Mouse (Mus musculus): Measurements from ENCODE around the gene Bub1b.

The Bub1b gene

DNA sequence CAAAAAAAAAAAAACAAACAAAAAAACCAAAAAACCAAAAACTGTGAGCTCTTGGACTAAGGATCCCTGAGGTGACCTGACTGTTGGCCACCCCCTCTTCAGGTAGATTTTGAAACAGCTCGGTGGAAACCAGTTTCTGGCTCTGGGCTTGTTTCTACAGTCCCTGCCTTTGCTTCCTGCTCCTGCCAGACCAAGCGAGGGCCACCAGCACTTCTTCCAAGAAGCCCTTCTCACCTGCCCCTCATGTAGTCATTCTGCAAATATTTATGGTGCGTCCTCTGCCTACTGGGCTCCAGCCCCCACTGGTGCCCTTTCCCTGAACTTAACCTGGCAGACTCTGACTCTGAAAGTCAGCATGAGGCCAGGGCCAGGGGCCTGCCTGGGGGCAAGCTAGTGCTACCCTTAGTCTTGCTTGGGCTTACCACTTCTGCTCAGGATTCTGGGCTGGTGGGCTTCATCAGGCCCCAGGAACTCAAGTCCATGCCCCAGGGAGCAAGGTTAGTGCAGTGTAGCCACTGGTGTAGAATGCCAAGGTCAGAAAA is 67.0 kb downstream of the Bub1b start:
- DNase-seq (ENCODE audit: low spot score) = no peak

DNA sequence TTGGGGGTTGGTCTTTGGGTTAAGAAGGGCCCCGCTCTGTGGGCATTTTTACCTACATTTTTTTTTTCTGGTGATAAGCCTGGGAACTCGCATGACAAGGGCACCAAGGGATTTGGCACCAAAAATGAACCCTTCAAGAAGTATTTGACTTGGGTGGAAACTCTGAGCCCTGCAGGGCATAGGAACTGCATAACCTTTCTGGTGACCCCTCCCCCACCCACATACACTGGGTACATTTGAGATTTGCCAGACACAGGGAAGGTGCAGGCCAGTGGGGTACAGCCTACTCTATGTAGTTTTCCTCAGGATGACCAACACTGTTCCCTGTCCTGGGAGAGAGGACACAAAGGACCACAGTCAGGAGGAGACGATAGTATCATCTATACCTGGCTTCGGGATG is 67.6 kb downstream of the Bub1b start:
- no peak for DNase-seq (ENCODE audit: low spot score)

DNA sequence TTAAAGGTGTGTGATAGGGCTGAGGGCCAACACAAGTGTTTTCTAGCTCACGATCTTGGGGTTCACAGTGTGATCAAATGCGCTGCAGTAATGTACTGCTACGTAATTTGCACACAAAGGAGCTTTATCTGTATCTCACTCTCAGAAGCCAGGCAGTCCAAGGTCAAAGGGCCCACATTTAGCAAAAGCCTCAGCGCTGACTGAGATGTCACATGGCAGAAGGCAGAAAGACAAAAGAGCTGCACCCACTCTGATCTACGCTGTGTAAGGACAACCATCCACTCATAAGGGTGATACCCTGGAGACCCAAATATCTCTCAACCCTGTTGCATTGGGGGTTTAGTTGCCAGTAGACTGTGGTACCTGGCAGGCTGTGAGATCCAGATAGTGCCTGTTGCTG is 69.2 kb downstream of the Bub1b start:
- DNase-seq (ENCODE audit: low spot score) = no peak

DNA sequence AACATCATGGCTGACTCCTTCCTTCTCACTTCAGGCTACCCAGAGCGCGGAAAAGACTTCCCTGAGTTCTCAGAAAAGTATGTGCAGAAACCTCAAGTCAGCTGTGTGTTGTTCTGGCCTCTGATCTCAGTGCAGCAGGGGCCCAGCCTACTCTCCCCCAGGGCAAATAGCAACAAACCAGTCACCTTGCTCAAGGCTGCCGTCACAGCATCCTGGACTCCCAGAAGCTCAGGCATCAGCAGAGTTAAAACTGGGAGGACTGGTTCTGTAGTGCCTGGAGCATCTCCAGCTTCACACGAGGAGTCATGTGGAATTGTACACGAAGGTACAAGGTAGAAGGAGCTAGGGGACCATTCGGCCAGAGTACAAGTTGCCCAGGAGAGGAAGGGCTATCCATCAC is 71.2 kb downstream of the Bub1b start:
- no peak for DNase-seq (ENCODE audit: low spot score)

DNA sequence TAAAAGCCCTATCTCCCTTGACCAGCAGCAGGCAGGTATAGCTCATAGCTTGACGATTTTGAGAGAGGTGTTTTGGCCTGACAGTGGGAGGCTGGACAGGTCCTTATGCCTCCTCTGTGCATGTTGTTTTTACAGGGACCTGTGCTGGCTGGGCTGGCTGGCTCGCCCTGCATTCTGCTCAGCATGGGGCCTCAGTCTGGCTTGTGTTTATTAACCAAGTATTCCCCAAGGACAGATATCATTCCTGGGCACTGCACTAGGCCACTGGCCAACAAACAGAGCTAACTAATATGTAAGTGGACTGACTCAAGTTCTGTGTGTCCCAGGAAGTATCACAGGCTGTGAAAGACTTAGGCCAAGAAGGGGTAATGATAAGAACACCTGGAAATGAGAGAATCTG is 71.8 kb downstream of the Bub1b start:
- DNase-seq (ENCODE audit: low spot score) = no peak

DNA sequence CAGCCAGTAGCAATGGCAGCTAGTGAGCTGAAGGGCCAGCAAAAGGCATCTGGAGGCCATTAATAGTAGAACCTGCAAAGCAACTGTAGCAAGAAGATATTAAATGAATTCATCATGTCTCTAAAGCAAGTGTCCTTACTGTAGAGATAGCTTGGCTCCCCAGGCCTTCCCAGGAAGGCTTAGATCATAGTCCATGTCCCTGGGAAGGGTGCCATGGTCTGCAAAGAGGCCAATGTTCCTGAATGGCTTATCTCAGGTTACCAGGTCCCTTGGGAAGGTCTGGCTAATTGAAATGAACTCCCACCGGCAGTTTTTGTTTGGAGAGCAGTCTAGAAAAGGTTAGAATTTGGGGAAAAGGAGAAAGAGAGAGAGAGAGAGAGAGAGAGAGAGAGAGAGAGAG is 73.7 kb downstream of the Bub1b start:
- DNase-seq (ENCODE audit: low spot score) = no peak

DNA sequence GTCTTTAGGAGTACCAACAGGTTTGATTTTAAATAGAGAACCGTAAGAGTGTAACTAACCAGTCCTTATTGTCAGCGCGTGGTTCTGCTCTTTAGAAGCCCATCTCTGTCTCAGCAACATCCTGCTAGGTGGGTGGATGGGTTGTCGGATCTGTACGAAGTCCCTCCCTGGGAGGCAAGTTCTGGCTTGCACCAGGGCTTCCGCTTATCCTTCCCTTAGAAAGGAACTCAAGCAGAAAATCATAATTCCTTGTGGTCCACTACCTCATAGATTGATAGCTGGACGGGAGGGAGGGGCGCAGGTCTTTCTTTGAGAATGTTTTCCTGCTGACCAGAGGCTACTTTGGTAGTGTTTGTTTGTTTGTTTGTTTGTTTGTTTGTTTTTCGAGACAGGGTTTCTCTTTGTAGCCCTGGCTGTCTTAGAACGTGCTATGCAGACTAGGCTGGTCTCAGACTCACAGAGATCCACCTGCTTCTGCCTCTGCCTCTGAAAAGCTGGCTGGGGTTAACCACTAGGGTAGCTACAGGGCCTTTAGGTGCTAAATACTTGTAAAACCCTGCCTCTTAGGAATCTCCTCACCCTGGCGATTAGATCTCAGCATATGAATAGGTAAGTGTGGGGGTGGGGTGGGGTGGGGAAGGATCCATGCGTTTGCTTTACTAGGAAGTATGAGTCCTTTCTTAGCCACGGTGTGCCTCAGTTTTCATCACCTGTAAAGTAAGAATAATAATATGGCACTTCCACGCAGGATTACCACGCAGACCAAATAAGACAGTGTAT is 75.9 kb downstream of the Bub1b start:
- DNase-seq (ENCODE audit: low spot score) = no peak

DNA sequence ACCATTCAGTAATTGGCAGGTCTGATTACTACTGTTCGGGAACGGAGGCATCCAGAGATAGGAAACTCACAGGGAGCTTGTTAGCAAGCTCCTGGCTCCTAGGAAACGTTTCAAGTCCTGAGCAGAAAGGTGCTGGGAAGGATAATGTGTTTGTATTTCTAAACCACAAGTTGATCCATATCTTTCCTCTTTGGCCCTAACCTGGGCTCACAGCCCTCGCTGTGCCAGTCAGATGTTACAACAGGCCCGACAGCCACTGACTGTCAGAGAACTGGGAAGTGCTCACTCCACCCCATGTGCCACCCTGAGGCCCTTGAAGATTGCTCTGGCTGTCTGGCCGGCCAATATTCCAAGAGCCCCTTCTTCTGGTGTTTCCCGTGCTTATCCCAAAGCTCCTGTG is 76.5 kb downstream of the Bub1b start:
- no peak for DNase-seq (ENCODE audit: low spot score)

DNA sequence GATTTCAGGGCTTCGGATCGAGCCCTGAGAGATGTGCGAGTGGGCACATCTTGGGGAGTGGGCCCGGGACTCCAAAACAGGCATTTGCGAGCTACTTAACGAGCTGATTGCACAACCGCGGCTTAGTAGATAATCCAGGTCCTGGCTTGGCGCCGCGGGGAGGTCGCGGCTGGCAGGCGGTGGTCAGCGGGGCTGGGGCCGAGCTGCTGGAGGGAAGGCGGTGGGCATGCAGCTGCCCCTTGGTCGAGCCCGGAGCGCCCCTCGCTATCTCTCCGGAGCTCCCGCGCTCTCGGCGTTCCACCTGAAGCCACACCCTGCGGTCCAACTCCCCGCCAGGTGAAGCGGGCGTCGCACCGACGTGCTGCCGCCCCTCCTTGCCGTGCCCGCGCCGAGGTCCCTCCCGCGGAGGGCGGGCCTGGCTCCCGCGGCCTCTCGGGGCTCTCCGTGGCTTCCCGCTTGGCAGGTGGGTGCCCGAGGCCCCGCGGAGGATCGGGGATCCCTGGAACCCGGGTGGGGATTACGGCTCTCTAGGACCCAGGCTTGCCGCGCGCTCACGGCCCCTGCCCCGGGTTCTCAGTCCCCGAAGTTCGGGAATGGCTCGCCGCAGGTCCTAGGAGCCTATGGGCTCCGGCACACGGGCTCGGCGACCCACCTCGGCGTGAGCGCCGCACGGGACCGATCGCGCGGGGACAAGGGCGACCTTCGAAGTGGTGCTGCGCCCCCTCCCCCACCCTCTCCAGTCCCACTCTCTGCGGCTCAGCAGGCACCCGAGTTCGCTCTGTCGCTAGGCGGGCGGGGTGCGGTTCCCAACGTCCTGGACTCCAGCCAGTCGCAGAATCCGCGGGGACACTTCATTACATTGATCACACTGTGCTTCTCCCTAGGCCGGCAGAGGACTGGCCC is 79.1 kb downstream of the Bub1b start:
- no peak for DNase-seq (ENCODE audit: low spot score)

DNA sequence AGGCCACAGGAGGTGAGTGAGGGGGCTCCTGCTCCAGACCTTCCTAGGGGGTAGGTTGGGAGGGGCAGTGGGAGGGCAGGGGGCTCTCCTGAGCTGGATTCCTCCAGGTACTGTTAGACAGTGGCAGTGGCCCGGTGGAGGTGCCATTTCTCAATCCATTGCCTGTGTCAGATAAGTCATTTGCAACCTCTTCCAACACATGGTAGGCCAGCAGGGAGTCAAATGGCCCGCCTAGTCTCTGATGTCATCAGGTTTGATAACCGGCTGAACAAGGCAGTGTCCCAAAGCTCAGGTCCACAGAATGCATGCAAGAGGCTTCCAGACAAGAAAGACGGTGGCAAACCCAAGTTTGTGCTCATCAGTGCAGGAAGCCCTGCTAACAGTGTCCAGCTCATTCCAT is 79.8 kb downstream of the Bub1b start:
- no peak for DNase-seq (ENCODE audit: low spot score)

DNA sequence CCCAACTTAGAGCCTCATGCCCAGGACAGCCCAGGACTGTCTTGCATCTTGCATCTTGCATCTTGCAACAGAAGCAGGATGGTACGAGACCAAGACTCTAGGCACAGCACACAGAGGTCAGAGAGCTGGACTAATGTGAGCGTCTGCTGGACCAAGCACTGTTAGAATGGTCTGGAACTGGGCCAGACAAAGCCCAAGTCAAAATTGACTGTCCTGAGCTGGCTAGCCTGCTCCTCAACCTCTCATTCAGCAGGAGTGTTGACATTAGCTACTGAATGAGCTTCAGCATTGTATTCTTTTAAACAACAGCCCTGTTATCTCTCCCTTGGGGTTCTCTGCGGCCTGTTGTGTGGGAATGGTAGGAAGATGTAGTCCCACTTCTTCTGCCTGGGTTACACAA is 81.6 kb downstream of the Bub1b start:
- no peak for DNase-seq (ENCODE audit: low spot score)

DNA sequence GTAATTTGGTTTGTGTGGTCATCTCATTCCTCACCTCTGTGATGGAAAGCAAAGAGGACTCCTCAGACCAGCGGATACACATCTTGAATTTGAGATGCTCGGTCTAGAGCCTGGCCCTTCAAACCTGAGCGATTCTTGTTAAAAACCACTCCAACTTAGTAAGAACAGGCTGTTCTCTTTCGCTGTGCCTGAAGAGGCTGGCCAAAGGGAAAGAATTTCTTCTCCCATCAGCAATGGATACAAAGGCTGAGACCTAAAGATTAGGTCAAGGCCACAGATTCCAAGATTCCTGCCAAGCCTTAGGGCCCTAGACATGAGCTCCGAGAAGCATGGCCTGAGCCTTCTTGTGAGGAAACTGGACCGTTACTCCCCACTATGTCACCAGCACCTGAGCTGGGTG is 82.9 kb downstream of the Bub1b start:
- DNase-seq (ENCODE audit: low spot score) = no peak

DNA sequence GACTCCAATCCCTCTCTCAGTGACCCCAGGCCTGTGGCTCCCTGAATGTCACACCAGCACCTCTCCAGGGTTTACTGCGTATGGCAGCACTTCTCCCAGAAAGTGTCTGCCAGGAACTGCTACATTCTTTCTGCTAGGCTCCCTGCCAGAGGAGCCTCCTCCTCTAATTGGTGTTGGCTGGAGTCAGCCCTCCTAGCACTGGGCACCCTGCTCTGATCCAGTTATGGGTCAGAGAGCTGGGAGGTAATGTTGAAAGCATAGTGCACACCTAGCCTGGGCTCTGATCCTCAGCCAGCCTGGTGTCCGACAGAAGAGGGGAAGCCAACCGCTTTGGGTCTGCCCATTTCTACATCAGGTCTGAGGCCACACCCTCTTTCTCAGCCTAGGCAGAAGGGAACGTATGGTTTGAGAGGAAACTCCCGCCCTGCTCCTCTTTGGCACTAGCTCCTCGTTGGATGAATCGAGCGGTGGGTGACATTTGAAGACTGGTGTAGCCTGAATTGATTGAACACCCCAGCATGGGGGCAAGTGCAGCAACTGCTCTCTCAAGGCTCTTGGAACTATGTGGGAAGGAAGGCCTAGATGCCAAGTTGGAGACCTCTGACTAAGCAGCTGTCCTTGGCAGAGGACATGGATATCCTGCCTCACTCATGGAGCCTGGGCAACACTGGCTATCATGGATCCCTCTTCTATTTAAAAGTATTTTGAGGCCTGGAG is 84.7 kb downstream of the Bub1b start:
- DNase-seq (ENCODE audit: low spot score) = no peak

DNA sequence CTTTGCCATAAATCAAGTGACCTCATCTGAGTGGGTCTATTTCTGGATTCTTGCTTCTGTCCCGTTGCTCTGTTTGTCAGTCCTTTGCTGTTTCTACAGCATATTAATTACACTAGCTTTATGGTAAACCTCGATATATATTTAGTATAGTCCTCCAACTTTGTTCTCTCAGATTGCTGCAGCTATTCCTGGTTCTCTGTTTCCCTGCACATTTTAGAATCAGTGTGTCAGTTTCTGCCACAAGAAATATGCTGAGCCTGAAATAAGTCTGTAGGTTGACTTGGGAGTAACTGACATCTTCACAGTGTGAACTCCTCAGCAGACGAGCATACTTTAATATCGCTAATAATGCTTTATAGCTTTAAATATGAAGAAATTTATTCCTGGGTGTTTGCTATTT is 87.1 kb downstream of the Bub1b start:
- no peak for DNase-seq (ENCODE audit: low spot score)

DNA sequence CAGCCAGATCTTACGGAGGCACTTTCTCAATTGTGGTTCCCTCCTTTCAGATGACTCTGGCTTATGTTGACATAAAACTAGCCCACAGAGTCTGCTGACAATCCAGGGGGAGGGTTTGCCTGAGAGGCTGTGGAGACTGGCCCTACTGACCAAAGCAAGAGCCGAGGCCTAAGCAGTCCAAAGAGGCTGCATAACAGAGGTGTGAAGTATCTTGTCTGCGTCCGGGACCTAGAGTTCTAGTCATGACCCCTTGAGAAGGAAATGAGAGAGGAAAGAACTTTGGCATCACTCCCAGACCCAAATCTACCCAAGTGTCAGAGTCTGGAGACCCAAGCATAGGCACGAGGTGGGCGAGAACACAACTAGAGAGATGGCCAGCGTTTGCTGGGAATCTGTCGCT is 88.7 kb downstream of the Bub1b start:
- DNase-seq (ENCODE audit: low spot score) = no peak

DNA sequence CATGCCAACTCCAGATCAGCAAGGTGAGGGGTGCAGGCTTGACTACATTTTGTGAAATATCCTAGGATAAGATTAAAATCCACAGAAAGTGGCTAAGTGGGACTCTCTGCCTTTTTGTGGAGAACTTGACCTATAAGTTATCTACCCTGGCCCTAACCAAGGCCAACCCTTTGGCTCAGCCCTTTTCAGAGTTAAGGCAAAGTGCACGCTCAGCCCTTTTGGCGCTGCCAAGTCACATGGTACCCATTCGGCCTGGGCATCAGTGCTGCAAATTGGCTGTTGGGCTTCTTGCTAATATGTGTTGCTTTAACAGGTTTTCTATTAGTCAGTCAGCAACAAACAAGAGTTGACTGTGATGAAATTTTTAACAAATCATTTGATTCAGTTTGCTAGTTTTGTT is 89.8 kb downstream of the Bub1b start:
- DNase-seq (ENCODE audit: low spot score) = no peak

DNA sequence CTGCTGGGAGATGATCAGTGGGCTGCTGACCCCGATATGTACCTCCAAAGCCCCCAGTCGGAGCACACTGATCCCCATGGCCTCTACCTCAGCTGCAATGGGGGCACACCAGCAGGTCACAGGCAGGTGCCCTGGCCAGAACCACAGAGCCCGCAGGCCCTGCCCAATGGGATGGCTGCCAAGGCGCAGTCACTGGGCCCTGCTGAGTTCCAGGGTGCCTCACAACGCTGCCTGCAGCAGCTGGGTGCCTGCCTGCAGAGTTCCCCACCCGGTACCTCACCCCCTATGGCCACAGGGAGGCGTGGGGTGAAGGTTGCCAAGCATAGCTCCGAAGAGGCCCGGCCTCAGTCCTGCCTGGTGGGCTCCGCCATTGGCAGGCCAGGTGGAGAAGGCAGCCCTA is 91.9 kb downstream of the Bub1b start:
- DNase-seq (ENCODE audit: low spot score) = no peak

Measured in spleen, adult 12 weeks (tissue).